Mouse (Mus musculus): ENCODE measurements around the gene Itpk1. TPM values are rescaled to one million over a fixed set of nuclear protein-coding genes. Genes with fewer than 3 reads are reported as not detected.

Gene Itpk1
- polyA plus RNA-seq, 1 experiment from 2014 or later: 58.7 TPM

DNA sequence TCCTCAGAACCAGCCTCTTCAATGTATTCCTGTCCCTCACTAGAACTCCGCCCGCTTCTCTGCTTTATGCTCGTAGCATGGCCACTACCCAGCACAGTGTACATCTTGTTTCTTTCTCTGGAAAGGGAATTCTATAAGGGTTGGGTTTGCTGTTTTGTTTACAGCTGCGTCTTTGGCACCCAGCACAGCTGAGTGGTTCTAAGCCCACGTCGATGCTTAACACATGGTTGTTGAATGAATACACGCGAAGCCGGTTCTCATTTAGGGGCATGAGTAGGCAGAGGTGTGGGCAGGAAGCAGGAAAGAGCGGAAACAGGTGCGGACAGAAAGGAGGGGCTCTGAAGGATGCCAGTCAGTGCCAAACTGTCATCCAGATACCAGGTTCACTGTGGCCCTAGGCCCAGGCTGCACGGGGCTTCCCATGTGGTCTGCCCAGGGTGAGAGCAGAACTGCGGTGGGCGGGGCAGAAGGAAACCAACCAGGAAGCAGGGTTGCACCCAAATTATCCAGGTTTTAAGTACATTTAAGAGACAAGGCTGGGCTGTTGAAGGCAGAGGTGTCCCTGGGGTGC lies 150.9 kb downstream of the Itpk1 start:
- 75% methylated on average over 14 of the region's 14 CpGs for WGBS
- H3K4me3 ChIP-seq: no peak overlapping the region; the same call in 1 of the 2 replicates
- H3K27me3 ChIP-seq: no peaks in the 10 kb centered on the region; the same call in 1 of the 2 replicates
- H3K4me1 ChIP-seq: peaks cover 33% of the 10 kb centered on the region
- H3K4me2 ChIP-seq (replicated peaks): peak overlapping the region; percentile 84
- no peak; the same call in 1 of the 2 replicates for ATAC-seq (replicated peaks)
- H3K9ac ChIP-seq (replicated peaks): no peak overlapping the region
- no peaks in the 10 kb centered on the region for H3K9me3 ChIP-seq
- no peaks in the 10 kb centered on the region for H3K36me3 ChIP-seq
- no peak overlapping the region for H3K27ac ChIP-seq (replicated peaks)

DNA sequence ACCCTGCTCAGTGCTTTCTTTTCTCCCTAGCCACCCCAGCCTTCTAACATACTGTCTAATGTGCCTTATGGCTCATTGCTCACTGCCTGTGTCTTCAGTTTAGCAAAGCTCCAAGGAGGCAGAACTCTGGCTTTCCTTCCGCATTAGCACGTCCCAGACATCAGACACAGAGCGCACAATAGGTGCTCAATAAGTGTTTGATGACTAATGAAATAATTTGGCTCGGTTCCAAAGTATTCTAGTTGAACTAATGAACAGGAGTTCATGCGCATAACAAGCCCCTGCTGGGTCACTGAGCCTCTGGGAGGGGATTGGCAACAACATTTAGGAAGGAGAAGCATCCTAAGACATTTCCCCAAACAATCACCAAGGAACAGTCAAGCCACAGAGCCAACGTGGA lies 152.7 kb downstream of the Itpk1 start:
- WGBS: 26% methylated on average over 6 of the region's 6 CpGs
- Histone ChIP-seq H3K27ac (replicated peaks) (0 out of 2 replicates have a peak overlapping the region, but pooled peaks have one; percentile 27), H3K4me2 (replicated peaks) (no peak overlapping the region), H3K9ac (replicated peaks) (no peak overlapping the region), H3K4me1 (peaks cover 33% of the 10 kb centered on the region), H3K9me3 (no peaks in the 10 kb centered on the region), H3K27me3 (no peaks in the 10 kb centered on the region; the same call in 1 of the 2 replicates), H3K36me3 (no peaks in the 10 kb centered on the region), H3K4me3 (no peak overlapping the region)
- ATAC-seq (replicated peaks): no peak

- Histone ChIP-seq H3K4me1 (peaks cover 31% of the 10 kb centered on the region), H3K27ac (replicated peaks) (0 out of 2 replicates have a peak overlapping the region, but pooled peaks have one; percentile 27), H3K27me3 (no peaks in the 10 kb centered on the region; the same call in 1 of the 2 replicates), H3K9ac (replicated peaks) (no peak overlapping the region), H3K4me3 (no peak overlapping the region), H3K36me3 (no peaks in the 10 kb centered on the region), H3K4me2 (replicated peaks) (no peak overlapping the region), H3K9me3 (no peaks in the 10 kb centered on the region)
- no peak for ATAC-seq (replicated peaks)
- WGBS: 49% methylated on average over 3 of the region's 3 CpGs
These were observed 153.5 kb downstream of the Itpk1 start for GRCm38 (mm10) chr12:102551186-102551585.

DNA sequence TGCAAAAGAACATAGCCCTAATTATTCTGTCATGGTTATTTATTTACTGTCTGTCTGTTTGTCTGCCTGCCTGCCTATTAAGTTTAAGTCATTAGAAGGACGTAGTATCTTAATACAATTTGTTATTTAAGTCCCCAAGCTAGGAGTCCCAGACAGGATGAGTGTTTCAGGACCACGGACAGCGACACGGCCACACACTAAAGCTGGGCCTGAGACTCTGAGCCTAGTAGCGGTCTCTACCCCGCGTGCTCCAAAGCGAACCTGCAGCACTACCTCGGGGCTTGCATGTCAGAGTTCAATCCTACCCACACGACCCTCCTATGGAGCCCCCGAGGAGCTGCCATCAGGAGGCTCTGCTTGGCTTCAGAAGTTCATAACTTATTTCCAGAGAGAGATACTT lies 154.2 kb downstream of the Itpk1 start:
- Histone ChIP-seq H3K9me3 (no peaks in the 10 kb centered on the region), H3K4me2 (replicated peaks) (no peak overlapping the region), H3K4me3 (no peak overlapping the region), H3K4me1 (peaks cover 25% of the 10 kb centered on the region), H3K36me3 (no peaks in the 10 kb centered on the region), H3K27ac (replicated peaks) (no peak overlapping the region), H3K27me3 (no peaks in the 10 kb centered on the region; the same call in 1 of the 2 replicates), H3K9ac (replicated peaks) (no peak overlapping the region)
- ATAC-seq (replicated peaks): no peak
- WGBS: 5% methylated on average over 11 of the region's 11 CpGs

- H3K4me1 ChIP-seq: no peaks in the 10 kb centered on the region
- ATAC-seq (replicated peaks): no peak
- H3K36me3 ChIP-seq: no peaks in the 10 kb centered on the region
- H3K9ac ChIP-seq (replicated peaks): no peak overlapping the region
- H3K4me2 ChIP-seq (replicated peaks): no peak overlapping the region
- 48% methylated on average over 6 of the region's 6 CpGs for WGBS
- H3K9me3 ChIP-seq: no peaks in the 10 kb centered on the region
- no peaks in the 10 kb centered on the region; the same call in 1 of the 2 replicates for H3K27me3 ChIP-seq
- H3K27ac ChIP-seq (replicated peaks): no peak overlapping the region
- H3K4me3 ChIP-seq: no peak overlapping the region
These were observed 159.6 kb downstream of the Itpk1 start for GRCm38 (mm10) chr12:102545122-102545521.

GRCm38 (mm10) chr12:102541168-102541567 lies 163.6 kb downstream of the Itpk1 start:
- no peaks in the 10 kb centered on the region for H3K36me3 ChIP-seq
- H3K9ac ChIP-seq (replicated peaks): no peak overlapping the region
- no peak overlapping the region for H3K4me2 ChIP-seq (replicated peaks)
- H3K4me3 ChIP-seq: no peak overlapping the region
- H3K27me3 ChIP-seq: no peaks in the 10 kb centered on the region
- H3K27ac ChIP-seq (replicated peaks): no peak overlapping the region
- H3K9me3 ChIP-seq: no peaks in the 10 kb centered on the region
- no peaks in the 10 kb centered on the region for H3K4me1 ChIP-seq
- 96% methylated on average over 7 of the region's 7 CpGs for WGBS
- ATAC-seq (replicated peaks): no peak

DNA sequence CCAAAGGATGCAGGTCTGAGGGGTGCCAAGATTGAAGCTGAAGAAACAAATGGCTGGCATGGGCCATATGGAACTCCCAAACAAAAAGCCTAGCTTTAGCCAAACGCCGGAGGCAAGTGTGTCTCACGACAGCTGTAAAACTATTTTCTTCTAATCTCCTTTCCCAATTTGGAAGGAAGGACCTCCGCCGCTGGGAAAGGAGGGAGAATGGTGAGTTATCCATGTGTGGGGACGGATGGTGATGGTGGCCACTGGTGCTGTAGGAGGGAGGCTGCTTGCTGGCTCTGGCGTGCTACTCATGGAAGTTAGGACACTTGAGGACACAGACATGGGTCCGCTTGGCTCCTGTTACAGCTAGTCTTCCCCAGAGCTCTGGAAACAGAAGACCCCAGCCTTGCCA lies 164.5 kb downstream of the Itpk1 start:
- H3K4me2 ChIP-seq (replicated peaks): no peak overlapping the region
- no peaks in the 10 kb centered on the region for H3K36me3 ChIP-seq
- ATAC-seq (replicated peaks): no peak
- no peaks in the 10 kb centered on the region for H3K27me3 ChIP-seq
- no peak overlapping the region for H3K4me3 ChIP-seq
- 77% methylated on average over 8 of the region's 8 CpGs for WGBS
- H3K4me1 ChIP-seq: no peaks in the 10 kb centered on the region
- H3K9me3 ChIP-seq: no peaks in the 10 kb centered on the region
- H3K27ac ChIP-seq (replicated peaks): no peak overlapping the region
- H3K9ac ChIP-seq (replicated peaks): no peak overlapping the region

DNA sequence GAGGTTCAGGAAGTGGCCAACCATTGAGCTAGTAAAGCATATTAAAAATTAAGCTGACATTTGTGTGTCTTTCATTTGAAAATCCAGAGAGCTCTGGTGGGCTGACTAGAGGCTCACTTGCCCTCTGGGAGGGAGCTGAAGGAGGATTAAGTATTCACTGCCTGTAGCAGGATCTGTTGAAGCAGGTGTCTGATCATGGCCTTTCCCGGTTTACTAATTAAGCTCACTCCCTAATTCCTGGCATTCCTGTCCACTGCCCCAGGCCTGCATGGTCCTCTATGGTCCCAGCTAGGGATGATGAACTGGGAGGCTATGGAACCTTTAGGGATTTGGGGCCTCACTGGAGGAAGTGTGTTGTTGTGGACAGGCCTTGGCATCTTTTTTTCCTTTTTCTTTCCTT lies 168.9 kb downstream of the Itpk1 start:
- H3K4me3 ChIP-seq: no peak overlapping the region
- no peaks in the 10 kb centered on the region for H3K36me3 ChIP-seq
- no peak overlapping the region for H3K4me2 ChIP-seq (replicated peaks)
- no peak overlapping the region for H3K9ac ChIP-seq (replicated peaks)
- no peaks in the 10 kb centered on the region for H3K4me1 ChIP-seq
- no peaks in the 10 kb centered on the region for H3K27me3 ChIP-seq
- WGBS: 26% methylated on average over 1 of the region's 1 CpGs
- ATAC-seq (replicated peaks): no peak
- H3K9me3 ChIP-seq: no peaks in the 10 kb centered on the region
- H3K27ac ChIP-seq (replicated peaks): no peak overlapping the region

- Histone ChIP-seq H3K27me3 (no peaks in the 10 kb centered on the region), H3K4me1 (no peaks in the 10 kb centered on the region), H3K9me3 (no peaks in the 10 kb centered on the region), H3K4me3 (no peak overlapping the region), H3K36me3 (no peaks in the 10 kb centered on the region), H3K27ac (replicated peaks) (no peak overlapping the region), H3K9ac (replicated peaks) (no peak overlapping the region), H3K4me2 (replicated peaks) (no peak overlapping the region)
- 66% methylated on average over 5 of the region's 5 CpGs for WGBS
- no peak for ATAC-seq (replicated peaks)
These were observed 176.7 kb downstream of the Itpk1 start for GRCm38 (mm10) chr12:102527989-102528388.

DNA sequence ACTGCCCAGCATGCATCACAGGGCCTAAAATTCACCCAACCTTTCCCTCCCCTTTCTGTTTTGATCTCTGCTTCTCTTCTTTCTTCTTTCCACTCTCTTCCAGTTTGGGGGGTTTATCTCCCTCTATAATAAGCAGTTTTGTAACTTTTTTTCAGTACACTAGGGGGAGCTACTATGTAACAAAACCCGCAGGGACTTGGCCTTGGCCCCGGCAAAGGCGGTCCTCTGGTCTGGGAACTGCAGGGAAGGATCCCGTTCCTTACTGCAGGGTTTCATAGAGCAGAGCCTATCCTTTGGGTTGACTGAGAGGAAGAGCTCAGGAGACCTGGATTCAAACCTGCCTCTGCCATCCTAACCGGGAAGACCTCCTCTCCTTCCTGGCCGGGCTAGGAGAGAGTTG lies 180.0 kb downstream of the Itpk1 start:
- peak; percentile 51; the same call in 1 of the 2 replicates for ATAC-seq (replicated peaks)

GRCm38 (mm10) chr12:102524216-102524615 lies 180.5 kb downstream of the Itpk1 start:
- peaks cover 6% of the 10 kb centered on the region; the same call in 1 of the 2 replicates for H3K4me1 ChIP-seq
- 59% methylated on average over 3 of the region's 3 CpGs for WGBS
- no peak overlapping the region for H3K9ac ChIP-seq (replicated peaks)
- ATAC-seq (replicated peaks): no peak
- H3K36me3 ChIP-seq: no peaks in the 10 kb centered on the region
- H3K4me3 ChIP-seq: no peak overlapping the region
- H3K27me3 ChIP-seq: no peaks in the 10 kb centered on the region
- H3K4me2 ChIP-seq (replicated peaks): no peak overlapping the region
- no peak overlapping the region for H3K27ac ChIP-seq (replicated peaks)
- H3K9me3 ChIP-seq: no peaks in the 10 kb centered on the region

More for the DNA sequence above, 180.0 kb downstream of the Itpk1 start:
- Histone ChIP-seq H3K4me3 (no peak overlapping the region), H3K4me1 (peaks cover 6% of the 10 kb centered on the region; the same call in 1 of the 2 replicates), H3K4me2 (replicated peaks) (no peak overlapping the region), H3K36me3 (no peaks in the 10 kb centered on the region), H3K27me3 (no peaks in the 10 kb centered on the region), H3K9me3 (no peaks in the 10 kb centered on the region), H3K9ac (replicated peaks) (no peak overlapping the region), H3K27ac (replicated peaks) (no peak overlapping the region)
- 21% methylated on average over 6 of the region's 6 CpGs for whole genome bisulfite sequencing

DNA sequence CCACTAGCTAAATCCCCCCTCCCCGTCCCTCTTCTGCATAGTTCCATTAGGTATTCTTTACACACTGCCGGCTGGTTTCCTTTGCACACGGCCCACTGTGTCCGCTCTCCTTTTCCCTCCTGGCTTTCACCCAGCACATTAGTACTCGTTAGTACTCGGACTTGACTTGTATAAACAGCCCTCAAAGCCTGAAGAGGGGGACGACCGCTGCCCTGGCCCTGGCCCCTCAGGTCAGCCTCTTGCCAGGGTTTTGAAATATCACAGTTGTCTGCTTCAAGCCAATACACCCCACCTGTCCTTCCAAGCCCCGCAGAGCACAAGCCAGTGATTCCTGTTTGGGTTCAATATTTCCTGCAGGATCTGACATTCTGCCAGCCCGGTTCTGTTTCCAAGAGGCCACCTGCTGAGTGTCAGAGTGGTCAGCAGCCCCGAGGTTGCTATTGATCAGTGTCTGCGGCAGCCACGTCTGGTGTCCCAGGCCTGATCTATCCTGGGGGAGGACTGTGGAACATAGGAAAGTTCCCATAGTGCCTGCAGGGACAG lies 182.9 kb downstream of the Itpk1 start:
- peak overlapping the region; percentile 3; the same call in 1 of the 2 replicates for H3K27ac ChIP-seq (replicated peaks)
- no peak overlapping the region for H3K4me2 ChIP-seq (replicated peaks)
- H3K4me1 ChIP-seq: peaks cover 6% of the 10 kb centered on the region; the same call in 1 of the 2 replicates
- 17% methylated on average over 13 of the region's 13 CpGs for WGBS
- no peaks in the 10 kb centered on the region for H3K36me3 ChIP-seq
- no peaks in the 10 kb centered on the region for H3K27me3 ChIP-seq
- no peaks in the 10 kb centered on the region for H3K9me3 ChIP-seq
- no peak overlapping the region for H3K9ac ChIP-seq (replicated peaks)
- peak; percentile 48; the same call in 1 of the 2 replicates for ATAC-seq (replicated peaks)
- H3K4me3 ChIP-seq: no peak overlapping the region
